Mouse (Mus musculus) forebrain, embryonic 11.5 days (tissue): Measurements from ENCODE around the gene Zmiz1. TPM values are rescaled to one million over a fixed set of nuclear protein-coding genes. Genes with fewer than 3 reads are reported as not detected.

Experiments
- ATAC-seq: fragments of 200-750 bp; cut with Nextera tagmentation; replicated peaks from 2 replicates; pipeline ENCODE4 v1.8.0; 2017; ENCODE audit warnings: moderate TSS enrichment; ENCODE audit not compliant: low FRiP score
- DNase-seq: peaks from one replicate; pipeline ENCODE4 v3.0.0-alpha.2; 2017; ENCODE audit warnings: low spot score
- H3K27ac ChIP-seq: fragments of 300-500 bp; sonication (generic); 2 replicates; pipeline ENCODE4 v1.5.1; 2014; ENCODE audit warnings: low read depth, low read length
- H3K27me3 ChIP-seq: fragments of 300-500 bp; sonication (generic); 2 replicates; pipeline ENCODE4 v1.6.1; 2014; ENCODE audit warnings: mild to moderate bottlenecking, low read length, mixed read lengths; ENCODE audit not compliant: control insufficient read depth, insufficient read depth
- H3K36me3 ChIP-seq: fragments of 300-500 bp; sonication (generic); 2 replicates; pipeline ENCODE4 v1.6.1; 2014; ENCODE audit warnings: mild to moderate bottlenecking, low read length, moderate library complexity, mixed read lengths; ENCODE audit not compliant: control insufficient read depth, insufficient read depth
- H3K4me1 ChIP-seq: fragments of 300-500 bp; sonication (generic); replicated peaks from 2 replicates; pipeline ENCODE4 v1.6.1; 2014; ENCODE audit warnings: low read length, mixed read lengths; ENCODE audit not compliant: control insufficient read depth, insufficient read depth
- H3K4me2 ChIP-seq: fragments of 300-500 bp; sonication (generic); 2 replicates; pipeline ENCODE4 v1.6.1; 2014; ENCODE audit warnings: low read depth, mild to moderate bottlenecking, low read length, moderate library complexity, mixed read lengths; ENCODE audit not compliant: severe bottlenecking
- H3K4me3 ChIP-seq: fragments of 300-500 bp; sonication (generic); 2 replicates; pipeline ENCODE4 v1.5.1; 2014; ENCODE audit warnings: low read depth, low read length
- H3K9ac ChIP-seq: fragments of 300-500 bp; sonication (generic); 2 replicates; pipeline ENCODE4 v1.6.1; 2014; ENCODE audit warnings: low read length
- H3K9me3 ChIP-seq: fragments of 300-500 bp; sonication (generic); 2 replicates; pipeline ENCODE4 v1.6.1; 2016; ENCODE audit warnings: low read length, mixed read lengths; ENCODE audit not compliant: control insufficient read depth
- WGBS: fragments of 180-500 bp; shearing (Covaris S2); extraction: QIAGEN DNeasy Blood & Tissue Kit; methylation state at CpG from one replicate; pipeline ENCODE4 v1.1.7; 2014; 5-methylcytosine and 5-hydroxymethylcytosine counted together
- polyA plus RNA-seq: library from polyadenylated mRNA; unstranded; fragments of >200 nt; fragmentation: Nextera tagmentation; extraction: Ambion mirVana; gene quantifications from 2 replicates; pipeline ENCODE4 v1.2.1, GENCODE M21; 2014

The Zmiz1 gene
- polyA plus RNA-seq, 1 experiment from 2014 or later, result 71.2 TPM

GRCm38 (mm10) chr14:25459394-25459997 is 511 bp downstream of the Zmiz1 start:
- peak overlapping the region; percentile 95 for H3K4me2 ChIP-seq
- no peaks in the 10 kb centered on the region for H3K27me3 ChIP-seq
- peak overlapping the region; percentile 99 for H3K9ac ChIP-seq
- peaks cover 46% of the 10 kb centered on the region for H3K4me1 ChIP-seq
- H3K9me3 ChIP-seq, result no peaks in the 10 kb centered on the region
- H3K27ac ChIP-seq, result peak overlapping the region; percentile 99
- DNase-seq, result peak; percentile 89
- ATAC-seq, result peak; percentile 22
- WGBS, result under 1% methylated on average over 69 of the region's 69 CpGs
- H3K36me3 ChIP-seq, result no peaks in the 10 kb centered on the region
- H3K4me3 ChIP-seq, result peak overlapping the region; percentile 98

- Histone ChIP-seq H3K27ac (peak overlapping the region; percentile 99), H3K36me3 (no peaks in the 10 kb centered on the region), H3K4me2 (peak overlapping the region; percentile 95), H3K9ac (peak overlapping the region; percentile 99), H3K27me3 (no peaks in the 10 kb centered on the region), H3K4me3 (peak overlapping the region; percentile 98), H3K4me1 (peaks cover 53% of the 10 kb centered on the region), H3K9me3 (no peaks in the 10 kb centered on the region)
- no peak for ATAC-seq
- peak; percentile 78 for DNase-seq
- WGBS, result under 1% methylated on average over 60 of the region's 63 CpGs
These were observed 1.2 kb downstream of the Zmiz1 start for GRCm38 (mm10) chr14:25459998-25460800.

GRCm38 (mm10) chr14:25460801-25461675 is 2.1 kb downstream of the Zmiz1 start:
- H3K4me3 ChIP-seq, result peak overlapping the region; percentile 98
- no peaks in the 10 kb centered on the region for H3K27me3 ChIP-seq
- DNase-seq (peak; percentile 66), ATAC-seq (no peak)
- WGBS, result under 1% methylated on average over 41 of the region's 42 CpGs
- peak overlapping the region; percentile 99 for H3K9ac ChIP-seq
- no peaks in the 10 kb centered on the region for H3K36me3 ChIP-seq
- H3K27ac ChIP-seq, result peak overlapping the region; percentile 99
- H3K4me1 ChIP-seq, result peaks cover 53% of the 10 kb centered on the region
- H3K4me2 ChIP-seq, result peak overlapping the region; percentile 95
- H3K9me3 ChIP-seq, result no peaks in the 10 kb centered on the region

GRCm38 (mm10) chr14:25461676-25462385 is 2.8 kb downstream of the Zmiz1 start:
- no peak for ATAC-seq
- Histone ChIP-seq H3K4me2 (peak overlapping the region; percentile 95), H3K4me3 (peak overlapping the region; percentile 98), H3K9me3 (no peaks in the 10 kb centered on the region), H3K27ac (peak overlapping the region; percentile 99), H3K36me3 (no peaks in the 10 kb centered on the region), H3K9ac (peak overlapping the region; percentile 99), H3K4me1 (peaks cover 52% of the 10 kb centered on the region), H3K27me3 (no peaks in the 10 kb centered on the region)
- DNase-seq, result no peak
- WGBS, result 2% methylated on average over 12 of the region's 12 CpGs

GRCm38 (mm10) chr14:25462975-25463374 is 4.0 kb downstream of the Zmiz1 start:
- Histone ChIP-seq H3K9ac (peak overlapping the region; percentile 0; the same call in 1 of the 2 replicates), H3K27ac (no peak overlapping the region), H3K36me3 (no peaks in the 10 kb centered on the region), H3K27me3 (no peaks in the 10 kb centered on the region), H3K4me3 (no peak overlapping the region), H3K4me2 (no peak overlapping the region), H3K4me1 (peaks cover 52% of the 10 kb centered on the region), H3K9me3 (no peaks in the 10 kb centered on the region)
- WGBS, result 18% methylated on average over 1 of the region's 1 CpGs
- no peak for ATAC-seq
- no peak for DNase-seq

GRCm38 (mm10) chr14:25463919-25464318 is 4.9 kb downstream of the Zmiz1 start:
- no peak overlapping the region for H3K4me3 ChIP-seq
- no peak overlapping the region for H3K27ac ChIP-seq
- H3K36me3 ChIP-seq, result no peaks in the 10 kb centered on the region
- DNase-seq (no peak), ATAC-seq (no peak)
- H3K4me2 ChIP-seq, result no peak overlapping the region
- H3K4me1 ChIP-seq, result peaks cover 57% of the 10 kb centered on the region
- no peaks in the 10 kb centered on the region for H3K9me3 ChIP-seq
- no peak overlapping the region for H3K9ac ChIP-seq
- 30% methylated on average over 9 of the region's 9 CpGs for WGBS
- no peaks in the 10 kb centered on the region for H3K27me3 ChIP-seq

GRCm38 (mm10) chr14:25464611-25465307 is 5.8 kb downstream of the Zmiz1 start:
- H3K4me2 ChIP-seq, result 0 out of 2 replicates have a peak overlapping the region, but pooled peaks have one; percentile 13
- H3K27me3 ChIP-seq, result no peaks in the 10 kb centered on the region
- H3K9me3 ChIP-seq, result no peaks in the 10 kb centered on the region
- no peak overlapping the region for H3K27ac ChIP-seq
- no peak overlapping the region for H3K9ac ChIP-seq
- ATAC-seq, result no peak
- 32% methylated on average over 8 of the region's 8 CpGs for WGBS
- no peaks in the 10 kb centered on the region for H3K36me3 ChIP-seq
- peaks cover 61% of the 10 kb centered on the region for H3K4me1 ChIP-seq
- no peak overlapping the region for H3K4me3 ChIP-seq
- DNase-seq, result no peak
